Comparison of ENCODE assay signal across 17 mouse cellular contexts in genomic region chr9:32525787-32526186, GRCm38 (mm10). TPM values are rescaled to one million over a fixed set of nuclear protein-coding genes. Genes with fewer than 3 reads are reported as not detected.
DNase-seq lines count a peak whose midpoint lies in the region; ATAC-seq and TF ChIP-seq lines count a peak whose summit lies in the region.
"Had no signal": no experiment of that assay in that cellular context is flagged by ENCODE, and none has a peak within 500 bp of the region (broad histone marks: within the 10 kb centered on the region; RNA-seq: fewer than 3 reads in every experiment).

No protein-coding gene starts in this region.

- peak; percentile 92 for TF ChIP-seq EP300 in heart, postnatal 0 days (IDR thresholded peaks at IDR 0.05; ENCODE audit: low read depth)

- no peaks in the 10 kb centered on the region for H3K27me3 ChIP-seq in lung, embryonic 16.5 days (ENCODE audit: control insufficient read depth, insufficient read depth, low read depth, low read length)
- H3K27me3 ChIP-seq in heart, postnatal 0 days (ENCODE audit: control insufficient read depth, insufficient read depth, low read length): no peaks in the 10 kb centered on the region
- H3K27me3 ChIP-seq: forebrain, embryonic 13.5 days; hindbrain, embryonic 13.5 days; liver, embryonic 15.5 days; midbrain, embryonic 15.5 days had no signal

- no peaks in the 10 kb centered on the region for H3K36me3 ChIP-seq in lung, embryonic 16.5 days (ENCODE audit: control insufficient read depth, insufficient read depth, low read length)
- H3K36me3 ChIP-seq in heart, postnatal 0 days (replicated peaks; ENCODE audit: control insufficient read depth, insufficient read depth, low read length): no peaks in the 10 kb centered on the region
- H3K36me3 ChIP-seq: hindbrain, embryonic 13.5 days; liver, embryonic 15.5 days; midbrain, embryonic 15.5 days had no signal

- WGBS in lung, embryonic 16.5 days: 59% methylated on average over 5 of the region's 5 CpGs
- 52% methylated on average over 5 of the region's 5 CpGs for whole genome bisulfite sequencing in heart, postnatal 0 days

- peak overlapping the region; percentile 73 for H3K27ac ChIP-seq in lung, embryonic 16.5 days (ENCODE audit: low read length)
- H3K27ac ChIP-seq in heart, postnatal 0 days (ENCODE audit: low read depth): peak overlapping the region; percentile 70
- H3K27ac ChIP-seq: forebrain, embryonic 13.5 days; hindbrain, embryonic 13.5 days; liver, embryonic 15.5 days; midbrain, embryonic 15.5 days had no signal

- no peak overlapping the region for H3K9ac ChIP-seq in lung, embryonic 16.5 days (ENCODE audit: low read length)
- no peak overlapping the region for H3K9ac ChIP-seq in heart, postnatal 0 days (replicated peaks; ENCODE audit: low read depth, low read length)
- H3K9ac ChIP-seq: forebrain, embryonic 13.5 days; hindbrain, embryonic 13.5 days; liver, embryonic 15.5 days; midbrain, embryonic 15.5 days had no signal

- H3K4me2 ChIP-seq in lung, embryonic 16.5 days (ENCODE audit: low read depth, low read length): no peak overlapping the region
- no peak overlapping the region for H3K4me2 ChIP-seq in heart, postnatal 0 days (ENCODE audit: low read depth, low read length)
- H3K4me2 ChIP-seq: forebrain, embryonic 13.5 days; hindbrain, embryonic 13.5 days; liver, embryonic 15.5 days; midbrain, embryonic 15.5 days had no signal

- no peaks in the 10 kb centered on the region; the same call in 1 of the 2 replicates for H3K4me1 ChIP-seq in lung, embryonic 16.5 days (replicated peaks; ENCODE audit: control insufficient read depth, insufficient read depth, low read length)
- peaks cover 21% of the 10 kb centered on the region for H3K4me1 ChIP-seq in heart, postnatal 0 days (ENCODE audit: control insufficient read depth, insufficient read depth)
- H3K4me1 ChIP-seq: forebrain, embryonic 13.5 days; midbrain, embryonic 15.5 days had no signal

- ATAC-seq in lung, embryonic 16.5 days (ENCODE audit: low read depth): peak; percentile 20; the same call in 1 of the 2 replicates
- ATAC-seq in heart, postnatal 0 days (ENCODE audit: insufficient read depth, low read depth): peak; percentile 47; the same call in 1 of the 2 replicates
- ATAC-seq: forebrain, embryonic 13.5 days; midbrain, embryonic 15.5 days had no signal

- TF ChIP-seq CTCF in heart, postnatal 0 days (IDR thresholded peaks at IDR 0.05; ENCODE audit: low read depth): no peak

- DNase-seq in heart, adult 8-10 months (ENCODE audit: low spot score): peak; percentile 73
- DNase-seq in heart, adult 18-20 months: no peak
- peak; percentile 58 for DNase-seq in kidney, adult 9 months
- no peak for DNase-seq in kidney, postnatal 4 days
- DNase-seq in lung, postnatal 10 days: no peak
- peak; percentile 42 for DNase-seq in heart, postnatal 0 days (ENCODE audit: low spot score)
- DNase-seq: adrenal gland, adult 8-10 months; B cell, adult 2 months; cerebellum, adult 11-12 months; cerebellum, postnatal 25 days; gastrocnemius, postnatal 25 days; thymus, adult 18-20 months had no signal

- no peak overlapping the region for H3K4me3 ChIP-seq in lung, embryonic 16.5 days (ENCODE audit: low read length)
- H3K4me3 ChIP-seq in heart, postnatal 0 days (ENCODE audit: low read depth, low read length): no peak overlapping the region
- H3K4me3 ChIP-seq: forebrain, embryonic 13.5 days; hindbrain, embryonic 13.5 days; liver, embryonic 15.5 days; midbrain, embryonic 15.5 days had no signal

- no peaks in the 10 kb centered on the region for H3K9me3 ChIP-seq in lung, embryonic 16.5 days (ENCODE audit: control insufficient read depth, low read length)
- H3K9me3 ChIP-seq in heart, postnatal 0 days (replicated peaks; ENCODE audit: control insufficient read depth, low read length): no peaks in the 10 kb centered on the region
- H3K9me3 ChIP-seq: forebrain, embryonic 13.5 days; hindbrain, embryonic 13.5 days; liver, embryonic 15.5 days; midbrain, embryonic 15.5 days had no signal

RNA-seq across cellular contexts. Expression of gene Fli1, which starts 16.9 kb away (rescaled TPM):
- total RNA-seq in heart, adult 8-10 months (2022): 10 to 100 TPM; 18.5 to 30.7 (median 20.8) TPM
- 10 to 100 TPM; 17.1 to 19.3 TPM for total RNA-seq in heart, adult 18-20 months (2021)
- polyA plus RNA-seq in lung, embryonic 16.5 days (2015; fragmentation: Nextera tagmentation; extraction: Ambion mirVana): 32.8 and 34.9 TPM in 2 replicates
- 25.9 and 29.5 TPM in 2 replicates for total RNA-seq in heart, postnatal 0 days (2014; rRNA removed; ENCODE audit: low replicate concordance)
- polyA plus RNA-seq in heart, postnatal 0 days (2015; fragmentation: Nextera tagmentation; extraction: Ambion mirVana): 19.0 and 19.2 TPM in 2 replicates

Comparison
In these comparisons a context has a peak if more than half of its experiments do, and no peak if none do; other contexts are left out.
1. DNase-seq: peak in heart, adult 8-10 months (single experiment), kidney, adult 9 months (single experiment) and heart, postnatal 0 days (single experiment); none in heart, adult 18-20 months (0 of 2), kidney, postnatal 4 days (0 of 2) and lung, postnatal 10 days (single experiment).